Mouse (Mus musculus): ENCODE results near the gene Pank3.
"Not testable (repeated sequence)": the region's sequence is repeated elsewhere in the genome, so short reads cannot be mapped to it uniquely, and the experiment has no call there.

The Pank3 gene

DNA sequence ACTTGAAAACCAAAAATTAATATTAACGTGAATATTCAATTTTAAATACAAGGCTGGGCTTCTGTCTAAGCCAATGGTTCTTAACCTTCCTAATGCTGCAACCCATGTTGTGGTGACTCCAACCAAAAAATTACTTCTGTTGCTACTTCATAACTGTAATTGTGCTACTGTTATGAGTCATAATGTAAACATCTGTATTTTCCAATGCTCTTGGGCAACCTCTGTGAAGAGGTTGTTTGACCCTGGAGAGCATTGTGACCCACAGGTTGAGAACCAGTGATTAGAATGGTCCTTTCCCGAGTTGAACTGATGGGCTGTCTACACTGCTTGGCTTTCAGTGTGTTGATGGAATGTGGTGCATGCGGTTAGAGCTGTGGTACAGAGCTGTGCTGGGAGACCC is 7.2 kb downstream of the Pank3 start:
- no peak for ATAC-seq (ENCODE audit: low TSS enrichment)

DNA sequence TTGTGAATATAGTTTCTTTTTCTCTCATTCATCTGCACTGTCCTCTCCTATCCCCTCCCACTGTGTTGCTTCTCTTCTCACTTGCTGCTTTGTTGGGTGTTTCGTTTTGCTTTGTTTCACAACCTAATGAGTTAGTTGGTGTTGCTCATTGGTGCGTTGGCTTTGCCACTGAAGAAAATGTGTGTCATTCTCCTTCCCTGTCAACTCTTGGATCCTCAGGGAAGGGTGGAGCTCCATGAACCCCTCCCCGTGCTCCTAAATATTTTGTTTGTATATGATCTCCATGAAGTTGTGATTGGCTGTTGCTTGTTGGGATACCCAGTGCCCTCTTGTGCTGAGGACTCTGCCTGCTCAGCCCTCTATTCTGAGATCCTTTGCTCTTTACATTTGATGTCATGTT is 11.1 kb downstream of the Pank3 start:
- ATAC-seq (ENCODE audit: low TSS enrichment): no peak

DNA sequence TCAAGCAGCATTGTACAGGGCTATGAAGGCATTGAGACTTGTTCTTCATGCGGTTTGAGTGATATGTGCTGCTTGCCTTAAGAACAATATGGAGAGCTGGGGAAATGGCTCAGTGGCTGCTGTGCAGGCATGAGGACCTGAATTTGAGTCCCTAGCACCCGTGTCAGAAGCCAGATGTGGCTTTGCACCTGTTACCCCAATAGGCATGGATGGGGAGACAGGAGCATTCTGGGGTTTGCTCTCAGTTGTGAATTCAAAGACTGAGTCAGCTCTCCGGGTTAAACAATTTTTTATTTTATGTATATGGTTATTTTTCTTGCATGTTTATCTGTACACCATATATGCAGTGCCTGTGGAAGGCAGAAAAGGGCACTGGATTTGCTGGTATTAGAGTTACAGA is 13.2 kb downstream of the Pank3 start:
- ATAC-seq (ENCODE audit: low TSS enrichment): no peak

DNA sequence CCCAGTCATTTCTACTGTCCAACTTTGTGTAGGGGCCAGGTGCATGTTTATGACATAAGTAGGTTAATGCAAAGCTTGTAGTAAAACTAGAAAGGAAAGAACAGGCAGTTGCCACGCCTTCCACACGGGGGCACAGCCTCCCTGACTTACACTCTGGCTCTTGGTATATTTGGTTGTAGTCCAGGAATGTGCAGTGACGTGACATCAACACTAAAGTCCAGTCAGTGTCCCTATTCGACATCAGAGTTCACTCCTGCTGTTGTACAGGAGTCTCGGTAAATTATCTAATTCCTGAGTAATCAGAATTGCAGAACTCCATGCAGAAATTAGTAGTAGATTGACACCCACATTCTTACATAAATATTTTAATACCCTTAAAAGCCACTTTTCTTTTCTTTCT is 13.8 kb downstream of the Pank3 start:
- no peak for ATAC-seq (ENCODE audit: low TSS enrichment)

DNA sequence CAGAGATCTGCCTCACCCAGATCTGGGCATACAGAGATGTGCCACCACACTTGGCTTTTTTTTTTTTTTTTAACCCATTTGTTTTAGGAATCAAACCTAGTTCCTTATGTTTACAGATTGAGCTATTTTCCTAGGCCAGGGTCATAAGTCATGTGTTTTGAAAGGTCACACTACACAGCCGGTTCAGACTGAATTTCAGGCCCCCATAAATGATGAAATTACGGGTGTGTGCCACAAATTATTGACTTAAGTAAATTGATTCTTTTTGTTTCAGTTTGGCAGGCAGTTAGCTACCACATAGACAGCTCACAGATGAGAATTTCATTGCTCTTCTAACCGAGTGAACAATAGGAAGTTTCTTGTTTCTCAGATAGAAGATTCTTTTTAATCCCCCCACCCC is 14.7 kb downstream of the Pank3 start:
- ATAC-seq (ENCODE audit: low TSS enrichment): no peak

DNA sequence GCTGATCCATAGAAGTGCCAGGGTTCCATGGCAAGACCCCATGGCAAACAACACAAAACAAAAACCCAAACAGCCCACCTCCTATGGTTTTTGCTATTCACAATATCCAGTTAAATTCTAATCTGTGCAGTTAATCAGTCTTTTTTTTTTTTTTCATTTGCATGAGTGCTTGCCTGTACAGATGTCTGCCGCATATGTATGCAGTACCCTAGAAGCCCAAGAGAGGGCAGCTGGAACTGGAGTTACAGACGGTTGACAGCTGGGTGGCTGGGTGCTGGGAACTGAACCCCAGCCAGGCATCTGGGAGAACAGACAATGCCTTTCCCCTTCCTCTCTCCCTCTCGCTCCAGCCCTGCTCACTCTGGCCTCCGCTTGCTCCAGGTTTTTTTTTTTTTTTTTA is 15.3 kb downstream of the Pank3 start:
- no peak for ATAC-seq (ENCODE audit: low TSS enrichment)

DNA sequence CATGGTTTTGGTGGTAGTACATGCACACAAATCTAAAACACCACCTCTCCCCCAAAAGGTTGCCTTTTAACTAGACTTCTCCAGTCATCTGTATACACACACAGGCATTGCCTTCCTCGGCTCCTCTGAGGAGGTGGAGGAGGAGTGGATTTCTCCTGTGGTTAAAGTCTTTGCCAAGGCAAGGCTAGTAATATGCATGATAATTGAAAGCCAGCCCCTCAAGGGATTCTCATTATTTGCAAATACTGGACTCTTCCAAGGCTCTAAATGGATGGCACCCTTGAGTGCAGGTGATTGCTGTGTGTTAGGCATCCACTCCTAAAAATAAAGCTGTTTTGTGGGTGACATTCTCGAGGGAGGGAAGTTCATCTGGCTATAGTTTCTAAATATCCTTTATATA is 19.2 kb downstream of the Pank3 start:
- peak; percentile 63; the same call in 1 of the 2 replicates for ATAC-seq (ENCODE audit: low TSS enrichment)

DNA sequence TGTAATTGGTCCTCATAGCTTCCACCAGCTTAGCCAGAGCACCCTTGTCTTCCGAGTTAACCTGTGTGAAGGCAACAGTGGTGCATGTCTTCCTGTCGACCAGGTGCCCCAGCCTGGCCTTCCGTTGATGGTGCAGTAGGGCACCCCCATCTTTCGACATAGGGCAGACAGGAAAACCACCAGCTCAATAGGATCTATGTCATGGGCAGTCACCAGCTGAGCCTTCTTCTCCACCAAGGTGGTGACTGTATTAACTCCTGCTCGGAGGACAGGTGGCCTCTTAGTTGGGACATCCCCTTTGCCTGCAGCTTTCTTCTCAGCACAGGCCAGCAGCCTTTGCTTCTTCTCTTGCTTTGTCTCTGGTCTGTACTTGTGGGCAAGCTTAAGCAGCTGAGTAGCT is 23.5 kb downstream of the Pank3 start:
- ATAC-seq (ENCODE audit: low TSS enrichment): not testable (repeated sequence)

DNA sequence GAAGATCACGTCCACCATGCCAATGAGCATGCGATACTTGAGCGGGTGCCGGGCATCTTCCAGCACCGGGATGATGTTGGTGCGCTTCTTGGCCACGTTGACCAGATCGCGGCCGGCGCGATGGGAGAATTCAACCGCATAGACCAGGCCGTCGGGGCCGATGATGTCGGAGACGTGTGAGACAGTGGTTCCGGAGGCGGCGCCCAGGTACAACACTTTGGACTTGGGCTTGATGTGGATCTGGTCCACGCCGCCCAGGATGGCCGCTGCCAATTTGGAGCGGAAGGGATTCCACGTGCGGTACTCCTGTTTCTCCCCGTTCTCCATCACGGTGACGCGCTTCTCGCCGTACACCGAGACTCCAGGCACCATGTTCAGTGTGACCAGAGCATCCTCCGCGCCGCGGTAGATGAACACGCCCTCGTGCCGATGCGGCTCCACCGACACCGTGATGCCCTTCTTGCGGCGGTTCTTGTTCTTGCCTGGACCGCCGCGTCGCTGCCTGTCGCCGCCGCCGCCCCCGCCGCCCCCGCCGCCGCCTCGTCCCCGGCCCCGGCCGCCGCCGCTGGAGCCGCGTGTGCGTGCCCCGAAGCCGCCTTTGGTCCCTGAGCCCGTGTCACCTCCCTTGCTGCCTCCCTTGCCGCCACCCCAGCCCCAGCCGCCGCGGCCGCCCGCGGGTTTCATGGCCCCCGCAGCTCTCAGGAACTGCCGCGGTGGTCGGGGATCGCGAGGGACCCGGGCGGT is 28.6 kb downstream of the Pank3 start:
- ATAC-seq (ENCODE audit: low TSS enrichment): peak; percentile 59

DNA sequence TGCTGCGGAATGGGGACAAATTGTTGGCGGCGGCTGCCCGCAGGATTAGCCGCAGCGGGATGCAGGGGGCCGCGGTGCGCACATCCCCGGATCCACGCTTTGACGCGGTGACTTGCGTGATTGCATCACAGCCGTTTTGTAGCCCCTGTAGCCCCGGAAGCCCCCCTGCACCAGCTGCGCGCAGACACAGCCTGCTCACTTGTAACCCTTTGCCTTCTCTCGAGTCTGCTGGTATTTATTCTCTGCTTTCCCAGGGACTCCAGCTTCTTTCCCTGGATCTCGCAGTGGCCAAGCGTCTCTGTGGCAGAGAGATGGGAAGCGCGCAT is 29.2 kb downstream of the Pank3 start:
- peak; percentile 93 for ATAC-seq (ENCODE audit: low TSS enrichment)

DNA sequence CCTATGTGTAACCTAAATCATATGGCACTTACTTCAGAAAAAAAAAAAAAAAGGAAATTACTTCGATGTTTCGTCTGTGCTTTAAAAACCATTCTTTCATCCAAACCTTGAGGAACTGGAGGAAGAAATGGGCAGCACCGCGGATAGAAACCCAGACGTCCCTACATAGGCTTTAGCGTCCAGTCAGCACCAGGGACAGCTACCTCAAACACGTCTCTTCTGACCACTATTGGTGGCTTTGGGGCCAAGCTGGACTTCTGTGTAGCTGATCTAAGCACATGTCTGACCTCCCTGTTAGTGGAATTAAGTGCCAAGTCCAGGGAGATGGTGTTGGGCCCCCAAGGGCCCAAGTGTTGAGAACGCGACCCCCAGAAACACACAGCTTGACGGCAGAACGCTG is 29.6 kb downstream of the Pank3 start, which contains the start of gene Fbll1:
TSS of gene Fbll1 (minus strand) at position 11 of the 400 bp plus-strand sequence.
- peak; percentile 17 for ATAC-seq (ENCODE audit: low TSS enrichment)

DNA sequence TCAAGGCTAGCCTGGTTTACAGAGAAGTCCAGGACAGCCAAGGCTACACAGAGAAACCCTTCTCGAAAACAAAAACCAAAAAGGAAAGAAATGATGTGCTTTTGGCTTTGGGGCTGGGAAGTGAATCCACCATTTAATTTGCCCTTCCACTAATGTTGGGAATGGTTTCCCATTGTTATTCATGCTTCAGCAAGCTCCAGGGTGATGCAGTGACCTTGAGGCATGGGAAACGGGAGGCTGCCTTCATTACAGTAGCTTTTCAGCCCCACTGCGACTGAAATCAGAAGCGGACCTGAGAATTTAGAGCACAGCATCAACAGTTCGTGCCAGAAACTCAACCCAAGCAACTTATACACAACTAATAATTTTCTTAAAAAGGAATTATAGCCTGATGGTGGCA is 32.0 kb downstream of the Pank3 start:
- ATAC-seq (ENCODE audit: low TSS enrichment): no peak

DNA sequence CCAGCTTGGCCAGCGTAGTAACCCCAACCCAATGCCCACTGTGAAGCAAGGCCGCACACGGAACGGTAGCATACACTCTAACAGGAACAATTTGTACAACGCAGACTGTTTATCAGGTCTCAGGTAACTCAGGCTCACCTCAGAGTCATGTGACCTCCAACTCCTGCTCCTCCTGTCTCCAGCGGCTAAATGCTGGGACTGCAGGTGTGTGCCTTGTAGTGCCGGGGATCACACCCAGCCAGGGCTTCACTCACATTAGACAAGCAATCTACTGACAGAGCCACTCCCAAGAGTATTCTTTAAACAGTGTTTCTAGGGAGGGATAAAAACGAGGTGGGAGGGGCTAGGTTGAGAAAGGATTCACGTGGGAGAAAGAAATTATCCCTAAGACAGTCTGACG is 42.2 kb downstream of the Pank3 start:
- ATAC-seq (ENCODE audit: low TSS enrichment): 0 out of 2 replicates have a peak, but pooled peaks have one; percentile 13

DNA sequence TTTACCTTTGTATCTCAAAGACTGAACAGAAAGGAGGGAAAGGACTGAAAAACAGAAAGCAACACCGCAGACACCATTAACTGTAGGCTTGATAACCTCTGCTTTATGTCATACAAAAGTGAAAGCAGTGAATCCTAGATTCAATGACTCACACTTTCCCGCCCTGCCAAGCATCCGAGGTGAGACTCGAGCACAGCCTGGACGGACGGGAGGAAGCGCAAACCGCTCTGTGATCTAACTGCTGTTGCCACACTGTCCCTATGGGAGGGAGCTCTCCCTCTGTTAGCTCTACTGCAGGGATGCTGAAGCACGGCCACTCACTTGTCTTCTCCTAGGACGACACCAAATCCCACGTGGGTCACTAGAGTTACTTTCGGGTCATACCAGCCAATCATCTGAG is 47.0 kb downstream of the Pank3 start:
- ATAC-seq (ENCODE audit: low TSS enrichment): no peak

DNA sequence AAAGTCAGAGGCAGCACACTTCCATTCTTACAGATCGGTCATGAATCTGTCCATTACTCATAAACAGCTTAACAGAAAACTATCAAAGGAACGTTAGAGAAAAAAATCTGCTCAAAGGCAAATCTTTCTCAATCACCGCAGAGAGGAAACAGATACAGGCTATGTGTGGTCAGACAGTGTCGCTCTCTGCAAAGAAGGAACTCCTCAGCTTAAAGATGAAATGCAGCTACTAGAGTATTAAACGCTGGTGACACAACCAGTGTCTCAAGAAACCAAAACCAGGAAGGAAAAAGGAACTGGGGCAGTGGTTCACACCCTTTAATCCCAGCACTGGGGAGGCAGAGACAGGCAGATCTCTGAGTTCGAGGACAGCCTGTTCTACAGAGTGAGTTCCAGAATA is 58.4 kb downstream of the Pank3 start:
- no peak for ATAC-seq (ENCODE audit: low TSS enrichment)

DNA sequence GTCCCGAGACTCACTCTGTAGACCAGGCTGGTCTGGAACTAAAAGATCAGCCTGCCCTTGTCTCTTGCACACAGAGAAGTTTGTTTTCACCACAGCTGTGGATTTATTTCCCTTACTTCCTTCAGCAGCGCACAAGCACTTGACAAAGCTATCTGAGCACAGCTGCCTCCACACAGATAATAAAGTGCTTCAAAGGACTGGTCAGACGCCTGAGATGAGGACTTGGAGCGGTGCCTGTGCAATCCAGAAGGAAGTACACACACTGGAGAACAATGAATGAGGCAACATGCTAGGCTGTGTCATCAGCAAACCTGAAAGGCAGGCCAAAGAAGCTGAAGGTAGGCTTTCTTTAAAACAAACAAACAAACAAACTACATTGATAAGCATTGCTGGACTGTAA is 62.9 kb downstream of the Pank3 start:
- ATAC-seq (ENCODE audit: low TSS enrichment): no peak

DNA sequence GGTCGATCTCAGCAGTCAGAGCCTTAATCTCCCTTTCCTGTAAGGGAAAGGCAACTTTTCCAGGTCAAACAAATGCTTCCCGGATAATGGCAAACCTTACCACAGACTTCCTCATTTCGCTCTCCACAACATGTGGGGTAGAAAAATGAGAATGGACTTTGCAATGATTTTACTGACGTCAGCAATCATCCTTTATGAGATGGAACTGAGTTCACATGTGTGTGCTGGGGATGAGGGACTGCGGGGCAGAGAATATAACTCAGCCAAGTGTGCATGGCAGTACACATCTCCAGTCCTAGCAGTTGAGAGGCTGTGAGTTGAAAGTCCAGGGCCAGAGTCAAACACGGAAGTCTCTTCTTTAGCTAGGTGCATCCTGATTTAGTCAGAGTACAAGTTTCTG is 64.0 kb downstream of the Pank3 start:
- ATAC-seq (ENCODE audit: low TSS enrichment): no peak

DNA sequence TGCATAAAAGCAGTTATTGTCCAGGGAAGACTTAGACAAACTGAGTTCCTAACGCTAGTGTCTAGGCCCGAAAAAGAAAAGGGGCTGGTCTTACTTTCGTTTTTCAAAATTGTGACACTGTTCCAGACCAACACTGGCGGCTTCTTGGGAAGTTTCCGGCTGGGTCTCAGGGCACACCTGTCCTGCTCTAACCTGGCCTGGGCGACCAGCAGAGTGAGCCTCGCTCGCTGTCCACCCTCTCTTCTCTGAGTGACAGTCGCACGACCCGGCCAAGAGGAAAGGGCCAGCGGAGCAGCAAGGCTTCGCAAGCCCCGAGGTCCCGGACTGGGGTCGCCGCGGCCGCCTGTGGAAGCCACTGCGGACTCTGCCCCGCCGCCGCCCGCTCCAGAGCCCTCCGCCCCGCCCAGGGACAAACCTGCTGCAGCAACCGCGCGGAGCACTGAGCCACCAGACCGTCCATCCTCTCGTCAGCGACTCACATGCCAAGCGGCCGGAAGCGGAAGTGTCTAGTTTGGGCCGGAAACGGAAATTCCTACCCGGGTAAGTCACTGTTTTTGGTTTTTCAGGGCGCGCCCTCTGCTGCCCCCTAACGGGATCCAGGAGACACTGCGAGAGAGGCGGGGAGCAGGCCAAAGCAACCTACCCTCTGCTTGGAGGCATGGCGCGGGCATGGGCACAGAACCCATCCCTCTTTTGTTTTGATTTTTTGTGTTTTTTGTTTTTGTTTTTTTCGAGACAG is 64.9 kb downstream of the Pank3 start, which contains the start of gene Rars:
TSS of gene Rars (minus strand) at position 485 of the 739 bp plus-strand sequence.
- peak; percentile 95 for ATAC-seq (ENCODE audit: low TSS enrichment)

DNA sequence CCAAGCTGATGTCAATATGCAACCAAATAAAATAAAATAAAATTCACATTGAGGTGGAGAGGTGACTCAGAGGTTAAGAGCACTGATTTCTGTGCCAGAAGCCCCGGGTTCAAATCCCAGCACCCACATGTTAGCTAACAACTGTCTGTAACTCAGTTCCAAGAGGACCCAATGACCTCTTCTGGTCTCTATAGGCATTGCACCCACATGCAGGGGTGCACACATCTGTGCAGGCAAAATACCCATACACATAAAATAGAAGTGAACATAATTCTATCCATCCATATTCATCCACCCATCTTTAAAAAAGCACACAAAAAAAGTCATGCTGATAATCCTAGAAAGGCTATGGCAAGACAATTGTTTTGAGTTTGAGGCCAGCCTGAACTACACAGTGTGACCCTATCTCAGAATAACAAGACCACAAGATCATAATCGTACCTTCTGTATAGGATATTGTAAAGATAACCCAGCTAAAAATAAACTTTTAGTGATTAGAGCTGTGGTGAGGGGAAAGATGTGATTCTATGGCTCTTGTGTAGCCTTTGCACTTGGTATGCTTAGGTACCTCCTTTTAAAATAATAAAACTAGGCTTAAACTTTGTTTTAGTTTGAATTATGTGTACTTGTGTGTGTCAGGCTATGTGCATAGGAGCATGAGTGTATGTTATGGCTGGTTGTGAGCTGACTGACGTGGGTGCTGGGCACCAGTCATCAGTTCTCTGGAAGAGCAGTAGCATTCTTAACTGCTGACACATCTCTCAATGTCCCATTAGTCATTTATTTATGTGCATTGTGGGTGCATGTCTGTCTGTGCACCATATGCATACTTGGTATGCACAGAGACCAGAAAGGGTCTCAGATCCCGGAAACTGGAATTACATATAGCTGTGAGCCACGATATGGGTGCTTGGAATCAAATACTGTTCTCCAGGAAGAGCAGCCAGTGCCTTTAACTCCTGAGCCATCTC is 68.2 kb downstream of the Pank3 start:
- no peak for ATAC-seq (ENCODE audit: low TSS enrichment)

DNA sequence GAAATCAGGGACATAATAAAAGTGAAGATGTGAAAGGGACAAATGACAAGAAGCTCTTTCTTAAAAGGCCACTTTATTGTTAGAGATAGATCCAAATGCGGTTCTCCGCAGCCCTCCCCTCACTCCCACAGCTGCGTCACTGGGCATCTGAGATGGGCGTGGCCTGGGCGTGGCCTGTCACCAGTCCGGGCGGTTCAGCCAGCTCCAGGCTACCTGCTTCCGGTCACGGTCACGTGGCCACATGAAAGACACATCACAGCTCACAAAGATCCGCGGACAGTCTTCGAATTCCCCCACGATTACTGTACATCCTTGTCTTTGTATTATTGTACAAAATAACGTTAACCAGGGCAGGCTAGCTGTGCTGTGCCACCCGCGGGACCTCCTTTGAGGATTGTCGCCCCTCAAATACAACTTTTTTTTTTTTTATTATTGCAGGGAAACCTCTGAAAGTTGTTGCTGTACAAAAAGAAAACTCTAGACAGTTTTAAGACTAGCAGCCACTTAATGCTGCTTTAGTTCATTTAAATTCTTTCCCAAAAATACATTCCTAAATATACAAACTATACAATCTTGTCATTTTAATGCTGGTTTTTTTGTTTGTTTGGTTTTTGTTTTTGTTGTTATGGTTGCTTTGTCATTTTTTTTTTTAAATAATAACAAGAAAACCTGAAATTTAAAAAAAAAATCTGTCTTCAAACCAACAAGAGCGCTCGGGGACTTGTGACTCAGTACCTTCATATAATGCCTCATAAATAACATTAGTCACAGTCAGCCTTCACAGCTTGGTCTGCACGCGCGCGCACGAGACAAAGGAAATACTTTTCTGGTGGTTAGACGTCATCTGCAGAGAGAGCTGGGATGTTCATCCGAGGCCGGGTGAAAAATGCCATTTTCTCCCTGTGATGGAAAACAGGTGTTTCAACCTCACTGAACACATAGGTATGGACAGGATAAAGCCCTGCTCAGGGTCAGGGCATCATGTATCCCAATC is 69.4 kb downstream of the Pank3 start:
- peak; percentile 73 for ATAC-seq (ENCODE audit: low TSS enrichment)

DNA sequence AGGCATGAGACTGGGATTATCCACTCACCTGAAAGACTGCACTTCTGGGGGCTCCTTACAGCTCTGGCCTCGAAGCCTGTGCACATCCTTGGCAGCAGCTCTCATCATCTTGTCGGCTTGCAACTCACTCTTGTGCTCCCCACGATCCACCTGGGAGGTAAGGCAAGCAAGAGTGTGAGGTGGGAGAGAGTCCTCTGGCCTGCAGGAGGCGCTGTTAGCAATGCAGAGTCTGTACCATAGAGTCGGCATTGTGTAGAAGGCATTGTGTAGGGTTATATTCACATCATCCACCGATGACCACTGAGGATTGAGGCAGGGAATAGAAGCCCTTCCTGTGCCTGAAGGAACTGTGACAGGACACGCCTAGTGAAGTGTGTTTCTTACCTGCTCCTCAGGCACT is 71.0 kb downstream of the Pank3 start:
- no peak for ATAC-seq (ENCODE audit: low TSS enrichment)
